Mouse (Mus musculus) neural tube, embryonic 15.5 days (tissue): Measurements from ENCODE around the gene 4933428M09Rik. TPM values are rescaled to one million over a fixed set of nuclear protein-coding genes. Genes with fewer than 3 reads are reported as not detected.
"Not testable (repeated sequence)": the region's sequence is repeated elsewhere in the genome, so short reads cannot be mapped to it uniquely, and the experiment has no call there.

ENCODE experiments used
- ATAC-seq: fragments of 200-750 bp; cut with Nextera tagmentation; 2 replicates; pipeline ENCODE4 v1.8.0; 2017; ENCODE audit warnings: mild to moderate bottlenecking, moderate TSS enrichment, moderate library complexity; ENCODE audit not compliant: low FRiP score
- H3K27ac ChIP-seq: fragments of 300-500 bp; sonication (generic); replicated peaks from 2 replicates; pipeline ENCODE4 v1.5.1; 2015; ENCODE audit warnings: mild to moderate bottlenecking, inconsistent platforms
- H3K27me3 ChIP-seq: fragments of 300-500 bp; sonication (generic); replicated peaks from 2 replicates; pipeline ENCODE4 v1.6.1; 2015; ENCODE audit warnings: inconsistent platforms
- H3K36me3 ChIP-seq: fragments of 300-500 bp; sonication (generic); 2 replicates; pipeline ENCODE4 v1.6.1; 2015; ENCODE audit warnings: inconsistent platforms
- H3K4me1 ChIP-seq: fragments of 300-500 bp; sonication (generic); 2 replicates; pipeline ENCODE4 v1.6.1; 2015; ENCODE audit warnings: inconsistent platforms
- H3K4me2 ChIP-seq: fragments of 300-500 bp; sonication (generic); 2 replicates; pipeline ENCODE4 v1.6.1; 2015; ENCODE audit warnings: inconsistent platforms, mild to moderate bottlenecking, moderate library complexity
- H3K4me3 ChIP-seq: fragments of 300-500 bp; sonication (generic); replicated peaks from 2 replicates; pipeline ENCODE4 v1.5.1; 2015; ENCODE audit warnings: mild to moderate bottlenecking, inconsistent platforms
- H3K9ac ChIP-seq: fragments of 300-500 bp; sonication (generic); replicated peaks from 2 replicates; pipeline ENCODE4 v1.6.1; 2015; ENCODE audit warnings: mild to moderate bottlenecking, inconsistent platforms
- H3K9me3 ChIP-seq: fragments of 300-500 bp; sonication (generic); replicated peaks from 2 replicates; pipeline ENCODE4 v1.6.1; 2016; ENCODE audit warnings: inconsistent platforms
- WGBS: fragments of 180-500 bp; shearing (Covaris S2); methylation state at CpG from one replicate; pipeline ENCODE4 v1.1.7; 2015; ENCODE audit warnings: mixed read lengths; 5-methylcytosine and 5-hydroxymethylcytosine counted together
- polyA plus RNA-seq: library from polyadenylated mRNA; unstranded; fragments of >200 nt; fragmentation: Nextera tagmentation; extraction: Ambion mirVana; gene quantifications from 2 replicates; pipeline ENCODE4 v1.2.1, GENCODE M21; 2015

The 4933428M09Rik gene
- polyA plus RNA-seq: not detected in 2 replicates

DNA sequence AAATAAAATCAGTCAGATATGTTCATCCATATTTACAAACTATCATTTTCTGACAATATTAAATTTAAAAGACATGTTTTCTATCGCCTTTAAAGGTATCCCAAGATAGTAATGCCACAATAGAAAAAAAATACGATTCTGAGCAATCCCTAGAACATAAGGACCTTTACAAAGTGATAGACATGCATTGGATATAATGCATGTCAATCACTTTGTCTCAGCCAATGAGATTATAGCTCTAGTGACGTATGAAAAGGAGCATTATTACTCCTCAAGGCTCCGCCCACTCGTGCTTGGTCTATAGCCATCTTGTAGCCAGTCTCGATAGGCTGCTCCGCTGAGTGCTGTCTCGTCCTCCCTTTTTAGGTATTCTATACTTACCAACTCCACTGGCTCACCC is at the start of gene 4933428M09Rik:
Gene 4933428M09Rik, plus strand, starts transcription at position 301 of the 400 bp plus-strand sequence.
- Histone ChIP-seq H3K4me1 (no peaks in the 10 kb centered on the region), H3K36me3 (no peaks in the 10 kb centered on the region), H3K9ac (no peak within 1 kb of the TSS), H3K4me2 (no peak within 1 kb of the TSS), H3K27me3 (no peaks in the 10 kb centered on the region), H3K9me3 (no peaks in the 10 kb centered on the region), H3K4me3 (no peak within 1 kb of the TSS), H3K27ac (no peak within 1 kb of the TSS)
- ATAC-seq: no peak
- WGBS: 92% methylated on average over 8 of the region's 8 CpGs

DNA sequence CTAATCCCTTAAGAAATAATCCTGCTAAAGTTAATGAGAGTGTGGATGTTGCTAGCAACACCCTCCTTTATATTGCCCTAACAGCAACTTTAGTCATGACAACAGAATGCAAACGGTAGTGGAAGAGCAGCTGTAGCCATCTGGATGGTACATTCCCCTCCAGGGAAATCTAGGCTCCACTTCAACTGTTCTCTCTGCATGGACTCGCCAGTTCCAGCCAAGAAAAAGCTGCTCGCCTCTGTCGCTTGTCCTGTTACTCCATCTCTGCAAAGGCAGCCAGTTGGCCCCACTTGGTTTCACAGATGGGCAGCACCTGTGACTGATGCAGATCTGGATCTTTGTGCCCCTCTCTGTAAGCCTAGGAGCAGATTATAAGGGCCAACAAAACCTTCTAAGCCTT is 45.0 kb upstream of the 4933428M09Rik start:
- ATAC-seq: no peak
- WGBS: 70% methylated on average over 4 of the region's 4 CpGs

DNA sequence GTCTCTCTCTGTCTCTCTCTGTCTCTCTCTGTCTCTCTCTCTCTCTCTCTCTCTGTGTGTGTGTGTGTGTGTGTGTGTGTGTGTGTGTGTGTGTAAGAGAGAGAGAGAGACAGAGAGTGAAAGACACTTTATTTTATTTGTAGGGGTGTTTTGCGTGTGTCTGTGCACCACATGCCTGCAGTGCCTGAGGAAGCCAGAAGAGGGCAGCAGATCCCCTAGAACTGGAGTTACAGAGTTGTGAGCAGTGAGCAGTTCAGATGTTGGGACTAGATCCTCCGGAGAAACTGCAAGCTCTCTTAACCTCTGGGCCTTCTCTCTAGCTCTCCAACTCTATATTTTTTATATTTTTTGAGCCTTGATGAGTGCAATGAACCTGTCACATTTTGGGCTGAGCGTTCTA is 12.5 kb downstream of the 4933428M09Rik start:
- not testable (repeated sequence) for H3K4me2 ChIP-seq, H3K4me1 ChIP-seq, H3K27me3 ChIP-seq, H3K9ac ChIP-seq, H3K4me3 ChIP-seq, ATAC-seq, H3K27ac ChIP-seq, H3K36me3 ChIP-seq, H3K9me3 ChIP-seq
- 96% methylated on average over 3 of the region's 3 CpGs for WGBS

More for the DNA sequence above, 45.0 kb upstream of the 4933428M09Rik start:
- no peaks in the 10 kb centered on the region for H3K36me3 ChIP-seq
- H3K4me1 ChIP-seq: no peaks in the 10 kb centered on the region
- H3K9ac ChIP-seq: no peak overlapping the region
- no peak overlapping the region for H3K27ac ChIP-seq
- H3K4me3 ChIP-seq: no peak overlapping the region
- H3K4me2 ChIP-seq: no peak overlapping the region
- H3K27me3 ChIP-seq: no peaks in the 10 kb centered on the region
- H3K9me3 ChIP-seq: no peaks in the 10 kb centered on the region

DNA sequence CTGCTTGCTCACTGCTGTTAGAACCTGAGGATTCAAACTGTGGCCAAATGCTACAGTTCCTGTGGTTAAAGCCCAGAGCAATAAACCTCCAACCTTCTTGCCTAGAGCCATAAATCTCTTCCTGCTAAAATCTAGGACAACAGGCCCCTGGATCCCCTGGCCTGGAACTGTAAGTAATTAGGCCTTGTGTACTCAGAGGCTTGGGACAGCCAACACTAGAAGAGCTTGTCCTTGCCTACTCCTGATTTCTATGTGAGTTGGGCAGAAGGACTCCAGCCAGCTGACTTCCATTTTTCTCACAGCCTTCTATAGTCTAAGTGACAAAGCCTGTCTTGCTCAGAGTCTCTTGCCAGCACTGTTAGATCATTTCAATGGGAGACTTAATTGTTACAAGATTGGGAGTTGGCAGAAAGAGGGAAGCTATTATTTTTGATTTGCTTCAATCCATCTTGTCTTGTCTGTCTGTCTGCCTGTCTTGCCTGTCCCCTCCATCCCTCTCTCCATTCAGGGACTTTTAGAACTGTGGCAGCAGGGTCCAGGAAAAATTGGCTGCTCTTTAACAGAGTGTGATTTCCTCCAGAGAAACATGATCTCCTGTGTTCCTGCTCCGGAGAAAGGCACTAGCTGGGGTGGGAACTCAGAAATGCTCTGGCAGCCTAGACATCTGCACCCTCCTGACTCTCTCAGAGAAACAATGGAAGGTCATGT is 15.7 kb downstream of the 4933428M09Rik start:
- H3K9ac ChIP-seq: no peak overlapping the region
- WGBS: 30% methylated on average over 1 of the region's 1 CpGs
- peak; percentile 81 for ATAC-seq

DNA sequence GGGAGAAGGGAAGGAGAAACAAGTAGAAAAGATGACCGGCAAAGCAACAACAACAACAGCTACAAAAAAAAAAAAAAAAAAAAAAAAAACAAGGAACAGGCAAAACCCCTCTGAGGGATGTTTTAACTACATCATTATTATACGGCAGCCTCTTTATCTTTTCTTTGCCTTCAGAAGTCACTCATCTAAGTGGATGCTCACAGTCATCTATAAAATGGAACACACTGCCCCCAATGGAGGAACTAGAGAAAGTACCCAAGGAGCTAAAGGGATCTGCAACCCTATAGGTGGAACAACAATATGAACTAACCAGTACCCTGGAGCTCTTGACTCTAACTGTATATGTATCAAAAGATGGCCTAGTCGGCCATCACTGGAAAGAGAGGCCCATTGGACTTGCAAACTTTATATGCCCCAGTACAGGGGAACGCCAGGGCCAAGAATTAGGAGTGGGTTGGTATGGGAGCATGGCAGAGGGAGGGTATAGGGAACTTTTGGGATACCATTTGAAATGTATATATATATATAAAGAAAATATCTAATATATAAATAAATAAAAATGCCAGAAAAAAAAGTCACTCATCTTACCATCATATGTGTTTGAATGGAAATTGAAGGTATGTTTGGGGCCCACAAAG is 30.3 kb downstream of the 4933428M09Rik start:
- not testable (repeated sequence) for H3K27ac ChIP-seq, H3K27me3 ChIP-seq, H3K4me1 ChIP-seq, H3K36me3 ChIP-seq, H3K9me3 ChIP-seq, ATAC-seq, H3K9ac ChIP-seq
- 81% methylated on average over 4 of the region's 4 CpGs for WGBS
- peak overlapping the region; percentile 47; the same call in 1 of the 2 replicates for H3K4me3 ChIP-seq
- peak overlapping the region; percentile 69 for H3K4me2 ChIP-seq

More for the DNA sequence above, 15.7 kb downstream of the 4933428M09Rik start:
- Histone ChIP-seq H3K27me3 (no peaks in the 10 kb centered on the region; the same call in 1 of the 2 replicates), H3K4me3 (no peak overlapping the region), H3K4me1 (no peaks in the 10 kb centered on the region), H3K36me3 (no peaks in the 10 kb centered on the region), H3K4me2 (no peak overlapping the region), H3K9me3 (0 out of 2 replicates have a peak, but pooled peaks cover 3% of the 10 kb centered on the region), H3K27ac (no peak overlapping the region)

DNA sequence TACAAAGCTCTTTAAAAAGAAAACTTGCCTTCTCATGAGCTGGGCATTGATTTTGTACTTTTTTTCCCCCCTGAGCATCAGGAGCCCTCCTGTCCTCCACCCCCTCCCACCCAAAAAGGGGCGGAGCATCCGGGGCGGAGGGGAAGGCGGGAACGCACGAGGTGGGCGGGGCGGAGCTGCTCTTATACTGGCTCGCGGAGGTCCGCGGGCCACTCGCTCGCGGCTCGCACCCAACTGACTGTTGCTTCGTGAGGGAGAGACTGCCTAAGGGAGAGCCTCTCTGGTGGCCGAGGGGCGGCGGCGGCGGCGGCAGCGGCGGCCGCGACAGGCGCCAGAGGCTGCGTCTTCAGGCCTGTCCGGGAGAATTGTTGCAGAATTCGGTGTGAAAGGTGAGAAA is 30.8 kb downstream of the 4933428M09Rik start, which contains the start of gene Mum1l1:
Gene Mum1l1, plus strand, starts transcription at position 214 of the 397 bp plus-strand sequence.
- peak within 1 kb of the TSS; percentile 47 for H3K4me3 ChIP-seq
- H3K36me3 ChIP-seq: no peaks in the 10 kb centered on the region
- H3K9ac ChIP-seq: peak within 1 kb of the TSS; percentile 26; the same call in 1 of the 2 replicates
- H3K4me2 ChIP-seq: peak within 1 kb of the TSS; percentile 69
- no peak within 1 kb of the TSS for H3K27ac ChIP-seq
- WGBS: 34% methylated on average over 31 of the region's 31 CpGs
- no peaks in the 10 kb centered on the region for H3K9me3 ChIP-seq
- H3K4me1 ChIP-seq: no peaks in the 10 kb centered on the region
- ATAC-seq: peak; percentile 90
- peaks cover 7% of the 10 kb centered on the region; the same call in 1 of the 2 replicates for H3K27me3 ChIP-seq

DNA sequence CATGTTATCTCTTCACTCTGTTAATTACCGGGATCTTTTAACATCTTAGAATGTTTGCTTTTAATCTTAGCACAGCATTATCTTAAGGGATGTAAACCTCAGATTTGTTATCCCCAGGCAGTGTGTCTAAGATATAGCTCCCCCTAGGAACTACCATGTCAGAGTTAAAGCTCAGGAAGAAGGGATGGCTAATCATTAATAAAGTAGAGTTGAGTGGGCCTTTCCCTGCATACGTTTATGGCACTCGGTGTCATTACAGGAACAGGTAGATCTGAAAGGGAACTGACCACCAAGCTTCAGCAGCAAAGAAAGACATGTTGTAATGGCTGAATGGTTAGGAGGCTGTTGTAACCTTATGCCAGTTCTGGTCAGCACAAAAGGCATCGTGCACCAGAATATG is 35.7 kb downstream of the 4933428M09Rik start:
- peaks cover 7% of the 10 kb centered on the region; the same call in 1 of the 2 replicates for H3K27me3 ChIP-seq
- H3K27ac ChIP-seq: no peak overlapping the region
- no peak overlapping the region for H3K9ac ChIP-seq
- H3K4me2 ChIP-seq: no peak overlapping the region
- H3K4me1 ChIP-seq: no peaks in the 10 kb centered on the region
- H3K36me3 ChIP-seq: no peaks in the 10 kb centered on the region
- H3K9me3 ChIP-seq: no peaks in the 10 kb centered on the region
- H3K4me3 ChIP-seq: no peak overlapping the region
- 66% methylated on average over 4 of the region's 4 CpGs for WGBS
- ATAC-seq: no peak

DNA sequence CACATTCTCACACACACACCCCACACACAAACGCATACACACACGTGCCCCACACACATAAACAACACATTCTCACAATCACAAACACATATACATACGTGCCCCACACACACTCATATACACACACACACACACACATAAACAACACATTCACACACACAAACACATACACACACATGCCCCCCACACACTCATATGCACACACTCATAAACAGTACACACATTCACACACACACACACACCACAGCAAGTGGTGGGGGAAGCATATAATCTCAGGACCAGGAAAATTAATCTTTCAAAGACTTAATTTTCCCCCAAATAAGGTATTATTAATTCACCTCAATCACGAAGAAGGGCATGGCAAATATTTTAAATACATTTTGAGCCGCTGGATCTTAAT is 37.4 kb downstream of the 4933428M09Rik start:
- H3K27ac ChIP-seq: no peak overlapping the region
- peaks cover 2% of the 10 kb centered on the region; the same call in 1 of the 2 replicates for H3K27me3 ChIP-seq
- no peak overlapping the region for H3K9ac ChIP-seq
- no peaks in the 10 kb centered on the region for H3K9me3 ChIP-seq
- H3K4me1 ChIP-seq: no peaks in the 10 kb centered on the region
- no peaks in the 10 kb centered on the region for H3K36me3 ChIP-seq
- H3K4me2 ChIP-seq: peak overlapping the region; percentile 54
- no peak for ATAC-seq
- WGBS: 71% methylated on average over 5 of the region's 5 CpGs
- no peak overlapping the region for H3K4me3 ChIP-seq

DNA sequence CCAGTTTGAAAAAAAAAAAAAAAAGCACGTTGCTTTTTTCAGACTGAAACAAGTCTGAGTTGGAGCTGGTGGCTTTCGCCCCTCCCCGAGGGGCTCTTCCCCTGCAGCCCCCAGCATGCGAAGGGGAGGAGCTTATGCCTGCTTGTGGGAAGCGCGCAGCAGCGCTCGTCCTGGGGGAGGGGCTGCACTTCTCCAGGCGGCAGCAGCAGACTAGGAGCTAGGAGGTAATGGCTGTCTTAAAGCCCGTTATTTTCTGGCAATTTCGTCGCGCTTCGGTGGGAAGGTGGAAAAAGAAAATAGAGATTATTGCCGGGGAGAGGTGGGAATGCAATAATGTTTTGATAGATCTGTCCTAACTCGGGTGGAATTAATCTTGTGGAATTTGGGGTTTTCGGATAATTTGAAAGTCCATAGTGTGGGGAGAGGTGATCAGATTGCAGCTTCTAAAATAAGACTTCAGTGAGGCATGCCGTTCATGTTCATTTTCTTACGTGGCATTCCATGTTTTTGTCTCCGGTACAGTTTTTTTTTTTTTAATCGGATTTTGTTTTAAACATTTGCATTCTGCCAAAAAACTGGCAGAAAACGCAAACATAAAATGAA is 38.1 kb downstream of the 4933428M09Rik start:
- Histone ChIP-seq H3K4me3 (peak overlapping the region; percentile 41), H3K9ac (0 out of 2 replicates have a peak overlapping the region, but pooled peaks have one; percentile 11), H3K36me3 (no peaks in the 10 kb centered on the region), H3K4me2 (peak overlapping the region; percentile 54), H3K9me3 (no peaks in the 10 kb centered on the region), H3K27me3 (no peaks in the 10 kb centered on the region; the same call in 1 of the 2 replicates), H3K27ac (no peak overlapping the region), H3K4me1 (no peaks in the 10 kb centered on the region)
- WGBS: 18% methylated on average over 22 of the region's 22 CpGs
- ATAC-seq: peak; percentile 93

DNA sequence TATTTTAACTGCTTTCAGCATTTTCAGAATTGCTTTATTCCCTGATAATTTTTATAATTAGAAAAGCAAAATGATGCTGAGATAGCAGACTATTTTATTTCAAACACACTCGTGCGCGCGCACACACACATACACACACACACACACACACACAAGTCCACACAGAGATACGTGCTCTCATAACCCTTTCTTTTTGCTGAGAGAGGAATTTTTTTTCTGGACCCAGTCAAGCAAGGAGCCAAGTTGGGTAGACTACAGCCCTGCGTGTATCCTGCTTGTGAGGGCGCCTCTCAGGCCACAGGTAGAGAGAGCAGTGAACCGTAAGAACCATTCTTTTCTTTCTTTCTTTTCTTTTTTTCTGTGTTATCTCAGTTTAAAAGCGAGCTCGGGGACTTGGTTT is 38.7 kb downstream of the 4933428M09Rik start:
- no peaks in the 10 kb centered on the region for H3K4me1 ChIP-seq
- no peak for ATAC-seq
- no peaks in the 10 kb centered on the region for H3K36me3 ChIP-seq
- no peaks in the 10 kb centered on the region; the same call in 1 of the 2 replicates for H3K27me3 ChIP-seq
- 0 out of 2 replicates have a peak overlapping the region, but pooled peaks have one; percentile 11 for H3K9ac ChIP-seq
- H3K9me3 ChIP-seq: no peaks in the 10 kb centered on the region
- peak overlapping the region; percentile 41 for H3K4me3 ChIP-seq
- 54% methylated on average over 10 of the region's 10 CpGs for WGBS
- no peak overlapping the region for H3K27ac ChIP-seq
- peak overlapping the region; percentile 54 for H3K4me2 ChIP-seq

DNA sequence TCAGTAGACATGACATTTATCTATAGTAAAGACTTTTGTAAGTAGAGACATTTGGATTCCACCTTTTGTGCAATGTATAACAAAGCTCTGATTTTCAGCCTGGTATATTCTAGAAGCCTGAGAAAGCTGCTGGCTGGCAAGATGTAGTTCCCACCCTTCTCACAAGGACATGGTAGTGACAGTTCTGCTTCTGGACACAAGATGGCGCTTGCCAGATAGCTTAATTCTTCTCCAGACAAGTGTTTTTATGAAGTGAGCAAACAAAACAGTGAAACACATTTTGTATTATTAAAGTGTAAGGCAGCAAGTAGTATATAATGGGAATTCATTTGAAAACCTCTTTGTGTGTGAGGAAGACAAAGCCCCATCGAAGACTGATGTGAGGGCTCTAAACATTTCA is 40.0 kb downstream of the 4933428M09Rik start:
- 38% methylated on average over 2 of the region's 2 CpGs for WGBS
- Histone ChIP-seq H3K36me3 (no peaks in the 10 kb centered on the region), H3K27ac (no peak overlapping the region), H3K4me1 (no peaks in the 10 kb centered on the region), H3K9me3 (no peaks in the 10 kb centered on the region), H3K27me3 (no peaks in the 10 kb centered on the region), H3K9ac (no peak overlapping the region), H3K4me3 (no peak overlapping the region), H3K4me2 (no peak overlapping the region)
- no peak for ATAC-seq
